Mouse (Mus musculus) gastrocnemius, postnatal 4 days (tissue): ENCODE results near the gene Dnajc15. TPM values are rescaled to one million over a fixed set of nuclear protein-coding genes. Genes with fewer than 3 reads are reported as not detected.
A peak's percentile ranks its signal among the peaks of the same experiment; 100 is the strongest.

ENCODE experiments used
- DNase-seq, 2 experiments: peaks; one replicate each; pipeline ENCODE4 v3.0.0; 2021 to 2022; ENCODE audit warnings: low spot score in 2 of 2, mixed read lengths in 2 of 2
- total RNA-seq, 2 experiments: library from RNA; stranded (reverse); gene quantifications; 2 replicates each; pipeline ENCODE4 v1.2.3; 2021

Gene Dnajc15
- total RNA-seq, 2 experiments from 2014 or later = 67.3 to 81.2 TPM

- DNase-seq = no peak
These were observed 13.9 kb downstream of the Dnajc15 start for GRCm38 (mm10) chr14:77860841-77861560.

- no peak for DNase-seq
These were observed 15.0 kb downstream of the Dnajc15 start for GRCm38 (mm10) chr14:77859894-77860293.

GRCm38 (mm10) chr14:77853951-77854350 lies 21.0 kb downstream of the Dnajc15 start:
- no peak for DNase-seq

- no peak for DNase-seq
These were observed 25.1 kb downstream of the Dnajc15 start for GRCm38 (mm10) chr14:77849852-77850251.

- DNase-seq = no peak
These were observed 26.6 kb downstream of the Dnajc15 start for GRCm38 (mm10) chr14:77848349-77848748.

- no peak for DNase-seq
These were observed 28.7 kb downstream of the Dnajc15 start for GRCm38 (mm10) chr14:77846206-77846605.

- no peak for DNase-seq
These were observed 29.4 kb downstream of the Dnajc15 start for GRCm38 (mm10) chr14:77845479-77845878.

- no peak for DNase-seq
These were observed 34.4 kb downstream of the Dnajc15 start for GRCm38 (mm10) chr14:77840574-77840973.

GRCm38 (mm10) chr14:77840078-77840477 lies 34.8 kb downstream of the Dnajc15 start:
- DNase-seq = no peak

- DNase-seq = no peak
These were observed 38.1 kb downstream of the Dnajc15 start for GRCm38 (mm10) chr14:77836794-77837193.

- no peak for DNase-seq
These were observed 42.6 kb downstream of the Dnajc15 start for GRCm38 (mm10) chr14:77832359-77832758.

- DNase-seq = no peak
These were observed 43.0 kb downstream of the Dnajc15 start for GRCm38 (mm10) chr14:77831936-77832335.

- no peak for DNase-seq
These were observed 45.3 kb downstream of the Dnajc15 start for GRCm38 (mm10) chr14:77829673-77830072.

GRCm38 (mm10) chr14:77825891-77826290 lies 49.0 kb downstream of the Dnajc15 start:
- no peak for DNase-seq

GRCm38 (mm10) chr14:77825121-77825520 lies 49.8 kb downstream of the Dnajc15 start:
- DNase-seq = no peak

- DNase-seq = no peak
These were observed 55.1 kb downstream of the Dnajc15 start for GRCm38 (mm10) chr14:77819841-77820240.

- no peak for DNase-seq
These were observed 57.4 kb downstream of the Dnajc15 start for GRCm38 (mm10) chr14:77817561-77817960.

GRCm38 (mm10) chr14:77814935-77815334 lies 60.0 kb downstream of the Dnajc15 start:
- peak in 1 of 2 experiments; percentile 69 for DNase-seq

- no peak for DNase-seq
These were observed 62.0 kb downstream of the Dnajc15 start for GRCm38 (mm10) chr14:77812890-77813289.

GRCm38 (mm10) chr14:77811466-77811865 lies 63.5 kb downstream of the Dnajc15 start:
- no peak for DNase-seq

GRCm38 (mm10) chr14:77807836-77808235 lies 67.1 kb downstream of the Dnajc15 start:
- DNase-seq = no peak

- no peak for DNase-seq
These were observed 68.6 kb downstream of the Dnajc15 start for GRCm38 (mm10) chr14:77806345-77806744.

- no peak for DNase-seq
These were observed 72.7 kb downstream of the Dnajc15 start for GRCm38 (mm10) chr14:77802268-77802630.
